Mouse (Mus musculus): Measurements from ENCODE around the gene Josd1. TPM values are rescaled to one million over a fixed set of nuclear protein-coding genes. Genes with fewer than 3 reads are reported as not detected.

Gene Josd1
- polyA plus RNA-seq, 1 experiment from 2014 or later: 22.8 TPM

DNA sequence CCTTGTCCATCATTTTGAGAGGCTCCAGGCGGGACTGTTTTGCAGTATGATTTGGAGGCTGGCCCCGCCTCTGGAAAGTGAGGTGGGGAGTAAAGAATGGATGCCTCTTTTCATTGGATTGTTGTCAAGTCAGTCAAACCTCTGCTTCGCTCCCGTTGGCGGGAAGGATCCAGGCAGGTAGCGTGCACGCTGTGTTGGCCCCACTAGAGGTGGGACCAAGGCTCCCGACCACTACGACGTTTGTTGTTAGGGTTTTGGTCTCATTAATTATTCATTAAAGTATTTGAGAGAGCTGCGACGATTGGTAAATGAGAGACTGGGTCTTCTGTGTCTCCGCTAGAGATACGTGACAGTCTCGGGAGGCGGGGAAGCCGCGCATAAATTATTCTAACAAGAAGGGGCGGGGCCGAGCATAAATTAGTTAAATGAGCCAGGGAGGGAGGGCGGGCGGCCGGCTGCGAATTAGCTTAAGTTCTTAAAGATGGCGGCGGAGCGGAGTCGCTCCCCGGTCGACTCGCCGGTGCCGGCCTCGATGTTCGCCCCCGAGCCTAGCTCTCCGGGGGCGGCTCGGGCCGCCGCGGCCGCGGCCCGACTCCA is 2.8 kb upstream of the Josd1 start, which contains the start of gene Gtpbp1:
Gene Gtpbp1 (plus strand): TSS at position 420 of the 597 bp plus-strand sequence.
- Histone ChIP-seq H3K4me2 (peak within 1 kb of the TSS; percentile 93), H3K4me1 (peaks cover 44% of the 10 kb centered on the region), H3K9ac (peak within 1 kb of the TSS; percentile 77), H3K4me3 (peak within 1 kb of the TSS; percentile 86), H3K36me3 (replicated peaks) (no peaks in the 10 kb centered on the region; the same call in 1 of the 2 replicates), H3K27me3 (replicated peaks) (no peaks in the 10 kb centered on the region), H3K9me3 (no peaks in the 10 kb centered on the region), H3K27ac (peak within 1 kb of the TSS; percentile 88)
- peak; percentile 98 for ATAC-seq (replicated peaks)
- under 1% methylated on average over 45 of the region's 45 CpGs for WGBS

DNA sequence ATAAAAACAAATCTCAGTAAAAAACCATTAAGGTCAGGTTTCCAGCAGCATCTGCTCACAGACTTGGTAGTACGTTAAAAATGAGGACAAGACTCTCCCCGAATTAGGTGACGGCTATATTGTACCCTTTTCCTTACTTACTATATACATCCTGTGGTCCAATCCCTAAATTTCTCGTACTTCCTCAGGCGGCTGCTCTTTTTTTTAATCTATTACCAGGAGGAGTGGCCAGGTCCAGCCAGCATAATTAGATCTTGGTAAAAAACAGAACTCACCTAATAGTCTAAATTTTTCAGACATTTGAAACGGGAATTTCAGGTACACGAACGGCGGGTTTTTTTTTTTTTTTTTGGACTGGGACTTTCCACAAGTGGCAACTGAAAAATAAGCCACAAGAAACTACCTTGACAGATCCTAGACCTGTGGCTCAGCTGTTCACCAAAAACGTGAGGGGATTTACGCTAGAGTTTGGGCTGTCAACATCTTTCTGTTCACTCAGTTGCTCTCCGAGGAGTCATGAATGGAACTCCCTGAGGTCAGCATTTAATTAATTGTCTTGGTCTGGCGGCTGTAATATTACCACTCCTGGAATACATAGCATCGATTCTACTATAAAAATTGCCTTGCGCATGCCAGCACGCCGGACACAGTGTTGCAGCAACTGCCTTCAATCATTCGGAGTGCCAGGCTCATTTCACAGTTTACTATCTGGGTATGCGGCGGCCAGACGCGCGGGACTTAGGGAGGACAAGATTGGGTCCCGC is 2.1 kb upstream of the Josd1 start:
- WGBS: 19% methylated on average over 24 of the region's 24 CpGs
- H3K4me2 ChIP-seq: peak overlapping the region; percentile 59
- H3K27ac ChIP-seq: peak overlapping the region; percentile 70
- H3K4me3 ChIP-seq: peak overlapping the region; percentile 86
- no peaks in the 10 kb centered on the region for H3K27me3 ChIP-seq (replicated peaks)
- peaks cover 51% of the 10 kb centered on the region for H3K4me1 ChIP-seq
- ATAC-seq (replicated peaks): no peak
- no peak overlapping the region for H3K9ac ChIP-seq
- H3K9me3 ChIP-seq: no peaks in the 10 kb centered on the region
- no peaks in the 10 kb centered on the region; the same call in 1 of the 2 replicates for H3K36me3 ChIP-seq (replicated peaks)

DNA sequence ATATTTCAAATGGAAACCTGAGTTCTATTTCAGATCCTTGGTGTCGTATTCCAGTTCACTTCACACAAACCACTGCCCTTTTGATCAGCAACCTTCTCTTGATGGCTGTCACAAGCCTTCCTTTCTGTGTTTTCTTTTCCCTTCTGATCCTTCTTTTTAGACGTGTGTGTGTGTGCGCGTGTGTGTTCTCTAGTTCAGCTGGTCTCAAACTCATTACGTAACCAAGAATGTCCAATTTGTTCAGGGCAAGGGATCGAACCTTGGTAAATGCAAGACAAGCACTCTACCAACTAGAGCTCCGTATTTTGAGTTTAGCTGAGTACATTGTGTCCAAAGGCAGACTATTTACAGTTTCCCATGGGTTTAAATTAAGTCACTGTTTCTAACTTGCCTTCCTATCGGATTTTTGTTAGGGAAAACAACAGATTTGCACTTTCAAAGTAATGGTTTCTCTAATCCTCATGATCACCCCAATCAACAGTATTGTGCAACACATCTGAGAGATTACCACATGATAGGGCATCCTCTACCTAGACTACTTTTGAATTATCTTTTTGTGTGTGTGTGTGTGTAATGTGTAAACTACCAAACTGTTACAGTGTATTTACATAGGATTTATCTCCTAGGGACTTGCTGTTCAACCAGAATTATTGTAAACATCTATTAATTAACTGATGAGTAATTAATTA is 693 bp upstream of the Josd1 start:
- Histone ChIP-seq H3K4me3 (peak overlapping the region; percentile 81), H3K27ac (peak overlapping the region; percentile 96), H3K4me1 (peaks cover 65% of the 10 kb centered on the region), H3K9me3 (no peaks in the 10 kb centered on the region), H3K4me2 (peak overlapping the region; percentile 83), H3K36me3 (replicated peaks) (0 out of 2 replicates have a peak, but pooled peaks cover 2% of the 10 kb centered on the region), H3K27me3 (replicated peaks) (no peaks in the 10 kb centered on the region), H3K9ac (peak overlapping the region; percentile 84)
- 3% methylated on average over 8 of the region's 8 CpGs for WGBS
- no peak for ATAC-seq (replicated peaks)

GRCm38 (mm10) chr15:79687175-79687574 is 544 bp downstream of the Josd1 start:
- no peaks in the 10 kb centered on the region for H3K9me3 ChIP-seq

GRCm38 (mm10) chr15:79686046-79686869 is 1.5 kb downstream of the Josd1 start:
- Histone ChIP-seq H3K9ac (peak overlapping the region; percentile 84), H3K4me2 (peak overlapping the region; percentile 83), H3K4me1 (peaks cover 63% of the 10 kb centered on the region), H3K9me3 (no peaks in the 10 kb centered on the region), H3K4me3 (peak overlapping the region; percentile 81), H3K36me3 (replicated peaks) (0 out of 2 replicates have a peak, but pooled peaks cover 2% of the 10 kb centered on the region), H3K27me3 (replicated peaks) (no peaks in the 10 kb centered on the region), H3K27ac (no peak overlapping the region)
- ATAC-seq (replicated peaks): no peak
- 16% methylated on average over 15 of the region's 15 CpGs for WGBS

More at GRCm38 (mm10) chr15:79687175-79687574, 544 bp downstream of the Josd1 start:
- H3K4me3 ChIP-seq: peak overlapping the region; percentile 81
- under 1% methylated on average over 33 of the region's 33 CpGs for WGBS
- 0 out of 2 replicates have a peak, but pooled peaks cover 2% of the 10 kb centered on the region for H3K36me3 ChIP-seq (replicated peaks)
- no peak for ATAC-seq (replicated peaks)
- peak overlapping the region; percentile 84 for H3K9ac ChIP-seq
- peak overlapping the region; percentile 96 for H3K27ac ChIP-seq
- peak overlapping the region; percentile 83 for H3K4me2 ChIP-seq
- H3K4me1 ChIP-seq: peaks cover 65% of the 10 kb centered on the region
- H3K27me3 ChIP-seq (replicated peaks): no peaks in the 10 kb centered on the region

DNA sequence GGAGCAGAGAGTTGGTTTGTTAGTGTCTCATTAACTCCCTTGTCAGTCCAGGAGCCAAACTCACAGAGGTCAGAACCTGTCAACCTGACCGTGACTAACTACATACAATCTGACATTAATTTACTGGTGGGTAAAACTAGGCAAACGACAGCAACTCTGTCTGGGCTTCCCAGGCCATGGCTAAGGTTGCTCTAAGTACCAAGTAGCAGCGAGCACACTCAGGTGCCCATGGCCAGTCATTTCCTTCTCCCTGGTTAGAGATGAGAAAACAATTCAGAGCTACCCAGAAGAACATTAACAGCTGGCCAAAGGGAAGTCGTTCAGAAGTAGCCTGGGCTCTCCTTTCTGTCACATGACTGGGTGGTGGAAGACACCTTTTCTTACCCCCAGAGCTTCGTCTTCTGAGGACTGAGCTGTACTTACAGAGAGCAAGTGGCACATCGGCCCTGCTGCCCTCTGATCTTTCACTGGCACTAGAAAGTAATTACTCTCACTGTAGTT is 2.5 kb downstream of the Josd1 start:
- Histone ChIP-seq H3K4me1 (peaks cover 68% of the 10 kb centered on the region), H3K27ac (no peak overlapping the region), H3K4me3 (peak overlapping the region; percentile 81), H3K36me3 (replicated peaks) (0 out of 2 replicates have a peak, but pooled peaks cover 2% of the 10 kb centered on the region), H3K9me3 (no peaks in the 10 kb centered on the region), H3K27me3 (replicated peaks) (no peaks in the 10 kb centered on the region), H3K4me2 (peak overlapping the region; percentile 83), H3K9ac (peak overlapping the region; percentile 26)
- 53% methylated on average over 6 of the region's 6 CpGs for WGBS
- no peak for ATAC-seq (replicated peaks)

GRCm38 (mm10) chr15:79684616-79685015 is 3.1 kb downstream of the Josd1 start:
- Histone ChIP-seq H3K4me2 (peak overlapping the region; percentile 83), H3K9me3 (no peaks in the 10 kb centered on the region), H3K9ac (peak overlapping the region; percentile 19), H3K27ac (no peak overlapping the region), H3K36me3 (replicated peaks) (0 out of 2 replicates have a peak, but pooled peaks cover 2% of the 10 kb centered on the region), H3K4me3 (peak overlapping the region; percentile 81), H3K4me1 (peaks cover 62% of the 10 kb centered on the region), H3K27me3 (replicated peaks) (no peaks in the 10 kb centered on the region)
- ATAC-seq (replicated peaks): no peak
- WGBS: 81% methylated on average over 6 of the region's 6 CpGs

- Histone ChIP-seq H3K4me3 (peak overlapping the region; percentile 81), H3K9me3 (no peaks in the 10 kb centered on the region), H3K27ac (no peak overlapping the region), H3K9ac (peak overlapping the region; percentile 25; the same call in 1 of the 2 replicates), H3K4me1 (peaks cover 60% of the 10 kb centered on the region), H3K36me3 (replicated peaks) (peaks cover 2% of the 10 kb centered on the region; the same call in 1 of the 2 replicates), H3K27me3 (replicated peaks) (no peaks in the 10 kb centered on the region), H3K4me2 (peak overlapping the region; percentile 83)
- 79% methylated on average over 19 of the region's 19 CpGs for WGBS
- ATAC-seq (replicated peaks): no peak
Observed at GRCm38 (mm10) chr15:79683707-79684465, 3.8 kb downstream of the Josd1 start.

- Histone ChIP-seq H3K4me1 (peaks cover 55% of the 10 kb centered on the region), H3K4me3 (no peak overlapping the region), H3K9me3 (no peaks in the 10 kb centered on the region), H3K36me3 (replicated peaks) (peaks cover 2% of the 10 kb centered on the region; the same call in 1 of the 2 replicates), H3K4me2 (peak overlapping the region; percentile 83), H3K27me3 (replicated peaks) (no peaks in the 10 kb centered on the region), H3K9ac (peak overlapping the region; percentile 25; the same call in 1 of the 2 replicates), H3K27ac (no peak overlapping the region)
- 87% methylated on average over 6 of the region's 6 CpGs for WGBS
- no peak for ATAC-seq (replicated peaks)
Observed at GRCm38 (mm10) chr15:79683146-79683545, 4.6 kb downstream of the Josd1 start.

DNA sequence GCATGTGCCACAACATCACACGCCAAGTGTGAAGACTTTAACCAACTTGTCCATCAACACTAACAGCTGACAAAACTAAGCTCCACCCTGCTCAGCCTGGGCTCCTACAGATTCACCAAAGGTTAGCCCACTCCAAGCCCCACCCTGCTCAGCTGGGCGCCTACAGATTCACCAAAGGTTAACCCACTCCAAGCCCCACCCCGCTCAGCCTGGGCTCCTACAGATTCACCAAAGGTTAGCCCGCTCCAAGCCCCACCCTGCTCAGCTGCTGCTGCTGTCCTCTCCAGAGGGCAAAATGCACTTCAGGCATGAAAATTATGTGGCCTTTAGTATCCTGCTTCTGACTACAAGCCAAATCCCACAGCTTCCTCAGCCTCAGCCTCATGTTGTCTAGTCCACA is 5.7 kb downstream of the Josd1 start:
- Histone ChIP-seq H3K27me3 (replicated peaks) (no peaks in the 10 kb centered on the region), H3K4me2 (no peak overlapping the region), H3K9ac (no peak overlapping the region), H3K27ac (no peak overlapping the region), H3K4me1 (peaks cover 54% of the 10 kb centered on the region), H3K4me3 (no peak overlapping the region), H3K36me3 (replicated peaks) (peaks cover 4% of the 10 kb centered on the region; the same call in 1 of the 2 replicates), H3K9me3 (no peaks in the 10 kb centered on the region)
- no peak for ATAC-seq (replicated peaks)
- WGBS: 86% methylated on average over 4 of the region's 4 CpGs

DNA sequence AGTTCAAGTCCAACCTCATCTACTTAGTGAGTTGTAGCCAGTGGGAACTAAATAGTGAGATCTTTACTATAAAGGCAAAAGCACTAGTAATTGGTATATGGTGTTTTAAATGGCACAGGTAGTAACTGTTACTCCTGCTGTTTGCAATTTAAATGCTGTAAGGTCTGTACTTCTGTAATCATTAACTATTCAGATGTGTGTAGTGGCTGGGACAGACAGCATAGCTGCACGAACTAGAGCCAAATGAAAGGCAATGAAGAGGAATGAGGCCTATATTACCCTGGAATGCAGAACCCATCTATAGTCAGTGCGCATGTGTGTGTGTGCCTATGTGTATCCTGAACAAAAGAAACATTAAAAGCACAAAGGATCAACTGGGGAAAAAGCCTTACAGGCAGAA is 9.8 kb downstream of the Josd1 start:
- Histone ChIP-seq H3K4me1 (peaks cover 17% of the 10 kb centered on the region), H3K27me3 (replicated peaks) (no peaks in the 10 kb centered on the region), H3K4me2 (no peak overlapping the region), H3K4me3 (no peak overlapping the region), H3K9ac (no peak overlapping the region), H3K27ac (no peak overlapping the region), H3K36me3 (replicated peaks) (peaks cover 31% of the 10 kb centered on the region), H3K9me3 (no peaks in the 10 kb centered on the region)
- WGBS: 93% methylated on average over 2 of the region's 2 CpGs
- ATAC-seq (replicated peaks): no peak
